Mouse (Mus musculus): ENCODE data around the gene Lst1. TPM values are rescaled to one million over a fixed set of nuclear protein-coding genes. Genes with fewer than 3 reads are reported as not detected.

The Lst1 gene
- total and polyA plus RNA-seq, 3 experiments: 15.2 to 29.0 TPM; not detected in 1

DNA sequence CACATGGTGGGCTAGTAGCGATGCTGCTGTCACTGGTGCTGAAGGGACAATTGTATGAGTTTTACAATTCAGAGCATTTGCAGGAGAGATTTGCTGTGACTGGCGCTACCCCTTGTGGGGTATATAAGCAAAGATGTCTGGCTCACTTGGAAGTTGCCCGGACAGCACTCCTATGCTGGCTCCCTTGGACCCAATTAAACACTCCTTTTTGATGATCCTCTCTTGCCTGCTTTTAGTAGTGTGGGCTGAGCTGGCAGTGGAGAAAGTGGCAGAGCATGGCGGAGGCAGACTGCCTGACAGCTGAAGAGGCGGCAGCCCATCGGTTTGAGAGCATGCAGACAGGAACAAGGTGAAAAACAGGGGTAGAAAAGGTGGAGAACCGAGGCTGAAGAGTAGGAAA, 20.4 kb downstream of the Lst1 start:
- H3K4me3 ChIP-seq (ENCODE audit: control insufficient read depth in 1 of 2, insufficient read depth in 1 of 2, low read depth in 2 of 2, low read length in 2 of 2): no peak overlapping the region
- no peak overlapping the region for H3K9ac ChIP-seq (ENCODE audit: control insufficient read depth, low read depth, low read length, poor library complexity, severe bottlenecking)
- no peak for DNase-seq (ENCODE audit: low read depth, low spot score)
- TF ChIP-seq ELF1 (IDR thresholded peaks at IDR 0.05; ENCODE audit: low read depth, low read length) (no peak), ZMIZ1 (IDR thresholded peaks at IDR 0.05; ENCODE audit: low read depth, low read length) (no peak), UBTF (IDR thresholded peaks at IDR 0.05; ENCODE audit: borderline replicate concordance, insufficient read depth, low read depth, low read length) (no peak), CTCF (IDR thresholded peaks at IDR 0.05 in 2 of 3, conservative IDR thresholded peaks at IDR 0.05 in 1 of 3; ENCODE audit: control insufficient read depth in 1 of 3, insufficient read depth in 1 of 3, low read depth in 2 of 3, low read length in 3 of 3, poor library complexity in 1 of 3, severe bottlenecking in 1 of 3) (no peak), JUND (IDR thresholded peaks at IDR 0.05; ENCODE audit: low read depth, low read length) (no peak), TBP (IDR thresholded peaks at IDR 0.05; ENCODE audit: low read depth, low read length) (no peak), ZC3H11A (IDR thresholded peaks at IDR 0.05; ENCODE audit: low read depth, low read length) (no peak), MAX (IDR thresholded peaks at IDR 0.05; ENCODE audit: low read length) (no peak), USF2 (IDR thresholded peaks at IDR 0.05; ENCODE audit: borderline replicate concordance in 1 of 2, insufficient read depth in 1 of 2, low read depth in 1 of 2, low read length in 2 of 2) (no peak), HCFC1 (IDR thresholded peaks at IDR 0.05; ENCODE audit: low read depth, low read length) (no peak), MXI1 (IDR thresholded peaks at IDR 0.05; ENCODE audit: low read depth, low read length) (no peak), SIN3A (IDR thresholded peaks at IDR 0.05; ENCODE audit: low read length) (no peak), POLR2AphosphoS2 (IDR thresholded peaks at IDR 0.05; ENCODE audit: low read length) (no peak), ETS1 (IDR thresholded peaks at IDR 0.05; ENCODE audit: low read depth, low read length) (no peak), CHD1 (IDR thresholded peaks at IDR 0.05; ENCODE audit: low read depth, low read length) (no peak), MAZ (IDR thresholded peaks at IDR 0.05; ENCODE audit: low read depth, low read length) (no peak), RCOR1 (IDR thresholded peaks at IDR 0.05; ENCODE audit: low read depth, low read length) (no peak), NELFE (IDR thresholded peaks at IDR 0.05; ENCODE audit: low read depth, low read length) (no peak), KAT2A (conservative IDR thresholded peaks at IDR 0.05; ENCODE audit: low read depth, low read length) (no peak), MEF2A (IDR thresholded peaks at IDR 0.05; ENCODE audit: extremely low read depth, insufficient replicate concordance, low read depth, low read length, poor library complexity, severe bottlenecking) (no peak)
- H3K79me2 ChIP-seq (ENCODE audit: control insufficient read depth, insufficient read depth, low read length, poor library complexity): peaks cover 22% of the 10 kb centered on the region
- no peak overlapping the region for H3K27ac ChIP-seq (ENCODE audit: control insufficient read depth, low read depth, low read length)
- no peaks in the 10 kb centered on the region for H3K27me3 ChIP-seq (ENCODE audit: control insufficient read depth in 1 of 2, insufficient read depth in 2 of 2, low read length in 2 of 2)
- H3K9me3 ChIP-seq (replicated peaks; ENCODE audit: insufficient read depth, low read length): no peaks in the 10 kb centered on the region
- H3K4me1 ChIP-seq (ENCODE audit: control insufficient read depth in 1 of 2, insufficient read depth in 2 of 2, low read length in 2 of 2): peaks cover 5 to 15% of the 10 kb centered on the region in 2 experiments; a peak in 3 of 4 replicates
- peaks cover under 1 to 15% of the 10 kb centered on the region in 2 experiments; a peak in 2 of 4 replicates for H3K36me3 ChIP-seq (ENCODE audit: control insufficient read depth in 1 of 2, insufficient read depth in 2 of 2, low read length in 2 of 2)

Measured in MEL (cell line).